7 mouse cellular contexts compared by ENCODE assay signal in genomic region chr12:4233572-4234508, GRCm38 (mm10). TPM values are rescaled to one million over a fixed set of nuclear protein-coding genes. Genes with fewer than 3 reads are reported as not detected.
DNase-seq lines count a peak whose midpoint lies in the region; ATAC-seq lines count a peak whose summit lies in the region.

TSS of gene Ptrhd1 (plus strand) at chr12:4234027.
TSS of gene Cenpo (minus strand) at chr12:4234294.

- peak; percentile 96 for DNase-seq in adrenal gland, postnatal 14 days
- DNase-seq in embryonic facial prominence, embryonic 11.5 days (ENCODE audit: low spot score) = peak; percentile 96
- peak; percentile 99 for DNase-seq in kidney, adult 11 months
- peak; percentile 95 for DNase-seq in limb, embryonic 10.5 days (ENCODE audit: low spot score)
- peak; percentile 92 for DNase-seq in spleen, adult 12 weeks (ENCODE audit: low spot score)

- H3K27me3 ChIP-seq in embryonic facial prominence, embryonic 11.5 days (ENCODE audit: control insufficient read depth, insufficient read depth, low read length) = no peaks in the 10 kb centered on the region
- H3K27me3 ChIP-seq in limb, embryonic 10.5 days (ENCODE audit: low read depth, poor library complexity, severe bottlenecking) = no peaks in the 10 kb centered on the region
- H3K27me3 ChIP-seq in midbrain, embryonic 13.5 days = no peaks in the 10 kb centered on the region

- peak within 1 kb of the TSS; percentile 49 for H3K4me2 ChIP-seq in embryonic facial prominence, embryonic 11.5 days (ENCODE audit: low read depth, low read length)
- H3K4me2 ChIP-seq in midbrain, embryonic 13.5 days (replicated peaks) = peak within 1 kb of the TSS; percentile 61

- H3K9ac ChIP-seq in embryonic facial prominence, embryonic 11.5 days (replicated peaks; ENCODE audit: low read length) = peak within 1 kb of the TSS; percentile 65
- peak within 1 kb of the TSS; percentile 77 for H3K9ac ChIP-seq in midbrain, embryonic 13.5 days (replicated peaks)

- peak within 1 kb of the TSS; percentile 63 for H3K27ac ChIP-seq in embryonic facial prominence, embryonic 11.5 days (replicated peaks; ENCODE audit: low read depth, low read length)
- peak within 1 kb of the TSS; percentile 94 for H3K27ac ChIP-seq in limb, embryonic 10.5 days
- peak within 1 kb of the TSS; percentile 95 for H3K27ac ChIP-seq in midbrain, embryonic 13.5 days

- H3K4me3 ChIP-seq in embryonic facial prominence, embryonic 11.5 days (ENCODE audit: low read depth, low read length) = peak within 1 kb of the TSS; percentile 69
- H3K4me3 ChIP-seq in limb, embryonic 10.5 days = peak within 1 kb of the TSS; percentile 71
- peak within 1 kb of the TSS; percentile 72 for H3K4me3 ChIP-seq in midbrain, embryonic 13.5 days (replicated peaks)

- H3K9me3 ChIP-seq in embryonic facial prominence, embryonic 11.5 days (replicated peaks; ENCODE audit: control insufficient read depth, low read length) = no peaks in the 10 kb centered on the region
- no peaks in the 10 kb centered on the region for H3K9me3 ChIP-seq in limb, embryonic 10.5 days (replicated peaks)
- no peaks in the 10 kb centered on the region for H3K9me3 ChIP-seq in midbrain, embryonic 13.5 days

- no peaks in the 10 kb centered on the region for H3K4me1 ChIP-seq in embryonic facial prominence, embryonic 11.5 days (ENCODE audit: control insufficient read depth, insufficient read depth, low read length)
- peaks cover 11% of the 10 kb centered on the region for H3K4me1 ChIP-seq in limb, embryonic 10.5 days
- peaks cover 18% of the 10 kb centered on the region for H3K4me1 ChIP-seq in midbrain, embryonic 13.5 days (replicated peaks)

- no peaks in the 10 kb centered on the region for H3K36me3 ChIP-seq in embryonic facial prominence, embryonic 11.5 days (replicated peaks; ENCODE audit: control insufficient read depth, insufficient read depth, low read depth, low read length)
- H3K36me3 ChIP-seq in limb, embryonic 10.5 days = peaks cover 32% of the 10 kb centered on the region
- H3K36me3 ChIP-seq in midbrain, embryonic 13.5 days = peaks cover 25% of the 10 kb centered on the region

- ATAC-seq in embryonic facial prominence, embryonic 11.5 days (replicated peaks; ENCODE audit: insufficient number of reproducible peaks, low FRiP score, low TSS enrichment, low read depth) = peak; percentile 98
- ATAC-seq in granulocyte monocyte progenitor cell, adult 5-6 weeks (replicated peaks; ENCODE audit: poor library complexity, severe bottlenecking) = peak; percentile 84
- ATAC-seq in midbrain, embryonic 13.5 days = peak; percentile 99

- WGBS in embryonic facial prominence, embryonic 11.5 days = under 1% methylated on average over 50 of the region's 50 CpGs
- WGBS in limb, embryonic 10.5 days = under 1% methylated on average over 50 of the region's 50 CpGs
- under 1% methylated on average over 50 of the region's 50 CpGs for WGBS in midbrain, embryonic 13.5 days

RNA-seq across cellular contexts. Expression of gene Ptrhd1, which starts in this region (rescaled TPM):
- 6.2 and 6.5 TPM in 2 replicates for total RNA-seq in adrenal gland, postnatal 14 days (2021)
- polyA plus RNA-seq in embryonic facial prominence, embryonic 11.5 days (2014; fragmentation: Nextera tagmentation; extraction: Ambion mirVana) = 5.0 and 5.4 TPM in 2 replicates
- 7.1 and 7.3 TPM in 2 replicates for total RNA-seq in granulocyte monocyte progenitor cell, adult 5-6 weeks (2014; fragmentation: Nextera tagmentation)
- total RNA-seq in granulocyte monocyte progenitor cell, adult 5-6 weeks (2017) = 5.1 and 5.4 TPM in 2 replicates
- polyA plus RNA-seq in limb, embryonic 10.5 days (2016; fragmentation: Nextera tagmentation; extraction: Ambion mirVana) = 5.9 and 6.0 TPM in 2 replicates
- 5.3 and 5.6 TPM in 2 replicates for polyA plus RNA-seq in midbrain, embryonic 13.5 days (2015; fragmentation: Nextera tagmentation; extraction: Ambion mirVana)

RNA-seq across cellular contexts. Expression of gene Cenpo, which starts in this region (rescaled TPM):
- 10.0 and 11.6 TPM in 2 replicates for total RNA-seq in adrenal gland, postnatal 14 days (2021)
- 22.1 and 23.0 TPM in 2 replicates for polyA plus RNA-seq in embryonic facial prominence, embryonic 11.5 days (2014; fragmentation: Nextera tagmentation; extraction: Ambion mirVana)
- total RNA-seq in granulocyte monocyte progenitor cell, adult 5-6 weeks (2014; fragmentation: Nextera tagmentation) = 19.7 and 25.9 TPM in 2 replicates
- 41.1 and 51.9 TPM in 2 replicates for total RNA-seq in granulocyte monocyte progenitor cell, adult 5-6 weeks (2017)
- 20.9 and 22.0 TPM in 2 replicates for polyA plus RNA-seq in limb, embryonic 10.5 days (2016; fragmentation: Nextera tagmentation; extraction: Ambion mirVana)
- polyA plus RNA-seq in midbrain, embryonic 13.5 days (2015; fragmentation: Nextera tagmentation; extraction: Ambion mirVana) = 10.2 and 13.1 TPM in 2 replicates

Comparison
In these comparisons a context has a peak if more than half of its experiments do, and no peak if none do; other contexts are left out.
1. Peak in every context shown above with its lines: DNase-seq, ATAC-seq, H3K4me3 ChIP-seq and H3K27ac ChIP-seq.